Mouse (Mus musculus) embryonic facial prominence, embryonic 12.5 days (tissue): Measurements from ENCODE around the gene Ripk1. TPM values are rescaled to one million over a fixed set of nuclear protein-coding genes. Genes with fewer than 3 reads are reported as not detected.

Source experiments
- ATAC-seq: fragments of 200-750 bp; cut with Nextera tagmentation; 2 replicates; pipeline ENCODE4 v1.8.0; 2017; ENCODE audit not compliant: insufficient number of reproducible peaks, insufficient read depth, low FRiP score, low TSS enrichment
- H3K27ac ChIP-seq: fragments of 300-500 bp; sonication (generic); 2 replicates; pipeline ENCODE4 v1.5.1; 2016; ENCODE audit warnings: mild to moderate bottlenecking
- H3K27me3 ChIP-seq: fragments of 300-500 bp; sonication (generic); 2 replicates; pipeline ENCODE4 v1.6.1; 2016; ENCODE audit warnings: mild to moderate bottlenecking, moderate library complexity
- H3K36me3 ChIP-seq: fragments of 300-500 bp; sonication (generic); 2 replicates; pipeline ENCODE4 v1.6.1; 2016; ENCODE audit warnings: mild to moderate bottlenecking
- H3K4me1 ChIP-seq: fragments of 300-500 bp; sonication (generic); 2 replicates; pipeline ENCODE4 v1.6.1; 2016
- H3K4me2 ChIP-seq: fragments of 300-500 bp; sonication (generic); replicated peaks from 2 replicates; pipeline ENCODE4 v1.6.1; 2016; ENCODE audit warnings: mild to moderate bottlenecking, moderate library complexity
- H3K4me3 ChIP-seq: fragments of 300-500 bp; sonication (generic); 2 replicates; pipeline ENCODE4 v1.5.1; 2016; ENCODE audit warnings: mild to moderate bottlenecking
- H3K9ac ChIP-seq: fragments of 300-500 bp; sonication (generic); 2 replicates; pipeline ENCODE4 v1.6.1; 2016; ENCODE audit warnings: mild to moderate bottlenecking, moderate library complexity
- H3K9me3 ChIP-seq: fragments of 300-500 bp; sonication (generic); 2 replicates; pipeline ENCODE4 v1.6.1; 2016; ENCODE audit warnings: mild to moderate bottlenecking, moderate library complexity
- WGBS: fragments of 180-500 bp; shearing (Covaris S2); methylation state at CpG from one replicate; pipeline ENCODE4 v1.1.7; 2016; 5-methylcytosine and 5-hydroxymethylcytosine counted together
- polyA plus RNA-seq: library from polyadenylated mRNA; unstranded; fragments of >200 nt; fragmentation: Nextera tagmentation; extraction: Ambion mirVana; gene quantifications from 2 replicates; pipeline ENCODE4 v1.2.1, GENCODE M21; 2016

Ripk1 gene
- polyA plus RNA-seq: 16.4 and 16.5 TPM in 2 replicates

DNA sequence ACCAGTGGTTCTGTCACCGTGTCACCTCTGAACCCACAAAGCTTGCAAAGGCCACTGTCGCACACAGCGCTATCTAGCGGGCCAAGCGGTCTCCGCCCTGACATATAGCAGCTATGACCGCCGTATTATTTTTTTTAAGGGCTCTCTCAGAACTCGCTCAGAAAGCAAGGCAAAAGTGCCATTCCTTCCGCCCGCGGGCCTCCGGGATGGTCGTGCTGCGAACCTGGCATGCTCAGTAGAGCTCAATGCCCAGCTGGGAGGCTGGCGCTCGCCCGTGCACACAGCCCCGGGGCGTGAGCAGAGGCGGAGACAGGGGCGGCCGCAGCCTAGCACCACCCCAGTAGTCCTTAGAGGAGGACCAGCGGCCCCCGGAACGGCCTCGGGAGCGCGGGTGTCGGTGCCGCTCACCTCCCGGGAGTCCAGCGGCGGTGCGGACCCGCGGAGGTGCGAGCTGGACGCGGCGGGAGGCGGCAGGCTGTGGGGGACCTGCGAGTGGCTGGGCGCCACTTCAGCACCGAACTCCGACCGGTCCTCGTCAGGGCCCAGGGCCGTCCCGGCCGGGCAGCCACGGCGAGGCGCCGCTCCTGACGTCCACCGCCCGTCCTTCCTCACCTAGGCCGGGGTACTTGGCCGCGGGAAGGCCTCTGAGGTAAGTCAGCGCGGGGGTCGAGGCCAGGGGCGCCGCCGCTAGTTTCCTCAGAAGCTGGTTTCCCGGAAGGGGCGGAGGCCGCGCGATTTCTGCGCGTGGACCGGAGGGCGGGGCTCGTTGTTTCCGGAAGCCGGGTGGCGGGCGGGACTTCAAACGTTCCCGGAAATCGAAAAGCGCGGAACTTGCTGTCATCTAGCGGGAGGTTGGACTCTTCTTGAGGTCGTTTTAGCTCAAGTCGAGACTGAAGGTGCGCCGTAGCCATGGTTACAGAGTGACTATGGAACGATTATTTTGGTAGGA, at the start of gene Ripk1, which contains the start of gene Serpinb6a:
Gene Ripk1, plus strand, starts transcription at position 306 of the 949 bp plus-strand sequence.
Gene Serpinb6a, minus strand, starts transcription at position 737 of the 949 bp plus-strand sequence.
- H3K27me3 ChIP-seq: no peaks in the 10 kb centered on the region
- H3K4me1 ChIP-seq: peaks cover 9% of the 10 kb centered on the region; the same call in 1 of the 2 replicates
- H3K36me3 ChIP-seq: peaks cover 4% of the 10 kb centered on the region; the same call in 1 of the 2 replicates
- H3K9ac ChIP-seq: peak within 1 kb of the TSS; percentile 91
- no peaks in the 10 kb centered on the region for H3K9me3 ChIP-seq
- H3K4me3 ChIP-seq: peak within 1 kb of the TSS; percentile 95
- H3K4me2 ChIP-seq: peak within 1 kb of the TSS; percentile 75
- peak within 1 kb of the TSS; percentile 87 for H3K27ac ChIP-seq
- ATAC-seq: peak; percentile 98
- under 1% methylated on average over 92 of the region's 92 CpGs for WGBS

- no peak for ATAC-seq
- H3K27me3 ChIP-seq: no peaks in the 10 kb centered on the region
Observed at GRCm38 (mm10) chr13:33952947-33953346, 49.2 kb upstream of the Ripk1 start.

DNA sequence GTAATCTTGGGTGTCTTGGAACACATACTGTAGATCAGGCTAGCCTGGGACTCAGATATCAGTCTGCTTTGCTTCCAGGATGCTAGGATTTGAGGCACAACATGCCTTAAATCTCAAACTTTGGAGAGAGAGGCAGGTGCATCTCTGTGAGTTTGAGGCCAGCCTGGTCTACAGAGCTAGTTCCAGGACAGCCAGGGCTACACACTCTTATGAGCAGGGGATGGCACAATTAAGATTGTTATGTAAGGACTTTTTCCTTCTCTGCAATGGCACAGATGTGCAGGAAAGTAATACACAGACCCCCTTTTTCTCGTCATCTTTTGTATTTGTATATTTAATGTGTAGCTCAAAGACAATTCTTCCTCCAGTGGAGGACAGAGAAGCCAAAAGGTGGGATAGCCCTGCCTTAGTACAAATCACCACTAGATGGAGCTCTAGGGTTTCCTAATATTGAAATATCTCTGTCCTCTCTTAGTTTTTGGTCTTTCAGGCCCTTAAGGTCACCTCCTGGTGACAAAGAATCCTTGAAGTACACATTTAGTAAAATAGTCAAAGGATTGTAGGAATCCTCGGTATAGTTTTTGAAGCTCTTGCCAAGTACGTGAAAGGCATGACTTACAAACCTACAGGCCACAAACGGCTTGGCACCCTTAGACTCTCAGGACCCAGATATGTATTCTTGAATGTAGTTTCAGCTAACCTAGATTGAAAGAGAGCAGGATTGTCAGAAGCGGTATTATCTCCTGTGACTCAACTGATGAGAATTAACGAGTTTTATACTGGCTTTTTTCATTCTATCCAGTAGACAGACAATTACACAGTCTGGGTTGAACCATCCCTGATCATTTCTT, 45.4 kb upstream of the Ripk1 start:
- H3K4me3 ChIP-seq: no peak overlapping the region
- H3K27me3 ChIP-seq: no peaks in the 10 kb centered on the region
- WGBS: 39% methylated on average over 6 of the region's 6 CpGs
- H3K36me3 ChIP-seq: no peaks in the 10 kb centered on the region
- H3K9ac ChIP-seq: no peak overlapping the region
- no peak overlapping the region for H3K4me2 ChIP-seq
- no peaks in the 10 kb centered on the region for H3K9me3 ChIP-seq
- no peak overlapping the region for H3K27ac ChIP-seq
- H3K4me1 ChIP-seq: no peaks in the 10 kb centered on the region
- ATAC-seq: no peak

More at GRCm38 (mm10) chr13:33952947-33953346, 49.2 kb upstream of the Ripk1 start:
- no peaks in the 10 kb centered on the region for H3K4me1 ChIP-seq
- H3K9me3 ChIP-seq: no peaks in the 10 kb centered on the region
- no peak overlapping the region for H3K27ac ChIP-seq
- no peak overlapping the region for H3K9ac ChIP-seq
- H3K4me2 ChIP-seq: no peak overlapping the region
- H3K4me3 ChIP-seq: no peak overlapping the region
- 86% methylated on average over 2 of the region's 2 CpGs for WGBS
- no peaks in the 10 kb centered on the region for H3K36me3 ChIP-seq

DNA sequence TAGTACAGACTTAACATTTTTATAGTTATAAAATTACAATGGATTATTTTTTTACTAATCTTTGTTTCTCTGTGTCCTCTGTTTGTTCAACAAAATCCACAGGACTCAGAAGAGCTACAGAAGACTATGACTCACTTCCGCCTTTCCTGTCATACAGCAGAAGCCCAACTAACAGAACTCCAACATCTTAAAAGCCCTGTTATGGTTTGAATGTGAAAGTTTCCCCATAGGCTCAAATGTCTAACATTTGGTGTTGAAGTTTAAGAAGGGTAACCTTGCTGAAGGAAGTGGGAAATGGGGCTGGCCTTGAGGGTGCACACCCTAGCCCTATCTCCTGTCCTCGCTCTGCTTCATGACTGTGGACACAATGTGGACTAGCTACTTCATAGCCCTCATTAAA, 42.4 kb upstream of the Ripk1 start:
- no peak overlapping the region for H3K4me3 ChIP-seq
- H3K9me3 ChIP-seq: no peaks in the 10 kb centered on the region
- no peaks in the 10 kb centered on the region for H3K36me3 ChIP-seq
- no peak overlapping the region for H3K9ac ChIP-seq
- 92% methylated on average over 2 of the region's 2 CpGs for WGBS
- H3K4me1 ChIP-seq: no peaks in the 10 kb centered on the region
- no peak overlapping the region for H3K27ac ChIP-seq
- no peak overlapping the region for H3K4me2 ChIP-seq
- H3K27me3 ChIP-seq: no peaks in the 10 kb centered on the region
- no peak for ATAC-seq

DNA sequence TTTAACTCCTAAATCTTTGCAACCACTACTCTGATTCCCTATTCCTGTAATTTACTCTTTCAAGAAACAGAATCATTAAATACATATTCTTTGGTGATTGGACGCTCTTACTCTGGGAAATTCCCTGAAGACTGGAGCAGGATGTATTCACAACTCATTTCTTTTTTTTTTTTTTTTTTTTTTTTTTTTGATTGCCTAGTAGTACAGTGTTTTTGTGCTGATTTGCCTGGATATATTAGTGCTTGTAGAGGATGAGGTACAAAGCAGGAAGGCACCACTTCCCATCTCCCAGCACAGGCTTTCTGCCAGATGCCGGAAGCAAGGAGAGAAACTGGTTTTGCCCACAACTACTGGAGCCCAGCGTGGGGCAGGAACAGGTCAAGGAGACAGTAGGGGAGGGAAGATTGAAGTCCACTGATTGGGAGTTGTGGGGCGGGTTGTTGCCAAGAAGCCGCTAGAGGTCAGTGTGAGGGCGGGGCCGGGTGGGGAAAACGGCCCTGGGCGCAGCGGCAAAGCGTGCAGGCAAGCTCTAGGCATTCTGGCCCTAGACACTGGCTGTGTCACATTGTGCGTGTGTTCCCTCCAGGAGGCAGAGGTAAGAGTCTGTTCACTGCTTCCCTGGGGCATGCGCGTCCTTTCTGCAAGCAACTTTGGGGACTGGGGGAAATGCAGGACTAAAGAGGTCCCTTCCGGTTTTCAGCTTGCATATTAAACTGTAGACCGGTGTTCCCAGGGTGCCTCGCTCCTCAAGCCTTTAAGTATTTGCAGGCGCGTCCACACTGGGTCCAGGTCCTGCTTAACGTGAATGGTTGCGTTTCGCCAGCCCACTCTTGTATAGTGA, 37.7 kb upstream of the Ripk1 start, which contains the start of gene Nqo2:
Gene Nqo2, plus strand, starts transcription at position 482 of the 841 bp plus-strand sequence.
- 2% methylated on average over 22 of the region's 22 CpGs for WGBS
- Histone ChIP-seq H3K4me2 (peak within 1 kb of the TSS; percentile 71), H3K4me1 (peaks cover 9% of the 10 kb centered on the region; the same call in 1 of the 2 replicates), H3K9ac (peak within 1 kb of the TSS; percentile 54), H3K4me3 (peak within 1 kb of the TSS; percentile 53), H3K27me3 (no peaks in the 10 kb centered on the region), H3K27ac (peak within 1 kb of the TSS; percentile 90), H3K36me3 (no peaks in the 10 kb centered on the region), H3K9me3 (no peaks in the 10 kb centered on the region)
- ATAC-seq: peak; percentile 78; the same call in 1 of the 2 replicates

GRCm38 (mm10) chr13:33965056-33966024, 36.8 kb upstream of the Ripk1 start:
- H3K27ac ChIP-seq: peak overlapping the region; percentile 90
- H3K4me2 ChIP-seq: peak overlapping the region; percentile 71
- ATAC-seq: 0 out of 2 replicates have a peak, but pooled peaks have one; percentile 35
- H3K27me3 ChIP-seq: no peaks in the 10 kb centered on the region
- H3K9me3 ChIP-seq: no peaks in the 10 kb centered on the region
- peak overlapping the region; percentile 54 for H3K9ac ChIP-seq
- no peaks in the 10 kb centered on the region for H3K36me3 ChIP-seq
- 20% methylated on average over 14 of the region's 14 CpGs for WGBS
- peaks cover 9% of the 10 kb centered on the region; the same call in 1 of the 2 replicates for H3K4me1 ChIP-seq
- H3K4me3 ChIP-seq: peak overlapping the region; percentile 53

GRCm38 (mm10) chr13:33966025-33966412, 36.1 kb upstream of the Ripk1 start:
- H3K4me3 ChIP-seq: no peak overlapping the region
- no peak overlapping the region for H3K9ac ChIP-seq
- no peaks in the 10 kb centered on the region for H3K36me3 ChIP-seq
- no peaks in the 10 kb centered on the region for H3K9me3 ChIP-seq
- peaks cover 9% of the 10 kb centered on the region; the same call in 1 of the 2 replicates for H3K4me1 ChIP-seq
- H3K27me3 ChIP-seq: no peaks in the 10 kb centered on the region
- ATAC-seq: no peak
- no peak overlapping the region for H3K27ac ChIP-seq
- 68% methylated on average over 4 of the region's 4 CpGs for WGBS
- H3K4me2 ChIP-seq: peak overlapping the region; percentile 71

DNA sequence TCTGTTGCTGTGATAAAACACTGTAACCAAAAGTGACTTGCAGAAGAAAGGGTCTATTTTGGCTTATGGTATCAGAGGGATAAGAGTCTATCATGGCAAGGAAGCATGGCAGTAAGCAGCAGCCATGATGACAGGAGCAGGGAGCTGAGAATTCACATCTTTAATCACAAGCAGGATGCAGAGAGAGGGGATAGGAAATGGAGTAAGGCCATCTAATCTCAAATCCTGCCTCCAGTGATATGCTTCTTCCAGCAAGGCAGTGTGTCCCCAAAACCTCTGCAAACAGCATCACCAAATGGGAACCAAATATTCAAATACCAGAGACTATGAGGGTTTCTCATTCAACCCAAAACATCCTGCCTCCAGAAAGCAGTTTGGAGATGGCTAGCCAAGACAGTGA, 35.6 kb upstream of the Ripk1 start:
- Histone ChIP-seq H3K9me3 (no peaks in the 10 kb centered on the region), H3K27me3 (no peaks in the 10 kb centered on the region), H3K4me1 (peaks cover 9% of the 10 kb centered on the region; the same call in 1 of the 2 replicates), H3K4me2 (no peak overlapping the region), H3K4me3 (no peak overlapping the region), H3K36me3 (no peaks in the 10 kb centered on the region), H3K27ac (no peak overlapping the region), H3K9ac (no peak overlapping the region)
- ATAC-seq: no peak

GRCm38 (mm10) chr13:33989625-33990024, 12.5 kb upstream of the Ripk1 start:
- WGBS: 76% methylated on average over 5 of the region's 5 CpGs
- ATAC-seq: no peak
- H3K27me3 ChIP-seq: no peaks in the 10 kb centered on the region

GRCm38 (mm10) chr13:33995197-33995596, 7.0 kb upstream of the Ripk1 start:
- H3K27ac ChIP-seq: no peak overlapping the region
- no peak overlapping the region for H3K9ac ChIP-seq
- H3K27me3 ChIP-seq: no peaks in the 10 kb centered on the region
- 17% methylated on average over 1 of the region's 1 CpGs for WGBS
- no peaks in the 10 kb centered on the region for H3K9me3 ChIP-seq
- peaks cover 5% of the 10 kb centered on the region; the same call in 1 of the 2 replicates for H3K36me3 ChIP-seq
- no peak overlapping the region for H3K4me3 ChIP-seq
- no peaks in the 10 kb centered on the region for H3K4me1 ChIP-seq
- ATAC-seq: no peak
- H3K4me2 ChIP-seq: no peak overlapping the region

More at GRCm38 (mm10) chr13:33989625-33990024, 12.5 kb upstream of the Ripk1 start:
- Histone ChIP-seq H3K4me2 (no peak overlapping the region), H3K36me3 (peaks cover 5% of the 10 kb centered on the region; the same call in 1 of the 2 replicates), H3K27ac (no peak overlapping the region), H3K9ac (no peak overlapping the region), H3K9me3 (no peaks in the 10 kb centered on the region), H3K4me3 (no peak overlapping the region), H3K4me1 (no peaks in the 10 kb centered on the region)
